In the genomic region with DNA sequence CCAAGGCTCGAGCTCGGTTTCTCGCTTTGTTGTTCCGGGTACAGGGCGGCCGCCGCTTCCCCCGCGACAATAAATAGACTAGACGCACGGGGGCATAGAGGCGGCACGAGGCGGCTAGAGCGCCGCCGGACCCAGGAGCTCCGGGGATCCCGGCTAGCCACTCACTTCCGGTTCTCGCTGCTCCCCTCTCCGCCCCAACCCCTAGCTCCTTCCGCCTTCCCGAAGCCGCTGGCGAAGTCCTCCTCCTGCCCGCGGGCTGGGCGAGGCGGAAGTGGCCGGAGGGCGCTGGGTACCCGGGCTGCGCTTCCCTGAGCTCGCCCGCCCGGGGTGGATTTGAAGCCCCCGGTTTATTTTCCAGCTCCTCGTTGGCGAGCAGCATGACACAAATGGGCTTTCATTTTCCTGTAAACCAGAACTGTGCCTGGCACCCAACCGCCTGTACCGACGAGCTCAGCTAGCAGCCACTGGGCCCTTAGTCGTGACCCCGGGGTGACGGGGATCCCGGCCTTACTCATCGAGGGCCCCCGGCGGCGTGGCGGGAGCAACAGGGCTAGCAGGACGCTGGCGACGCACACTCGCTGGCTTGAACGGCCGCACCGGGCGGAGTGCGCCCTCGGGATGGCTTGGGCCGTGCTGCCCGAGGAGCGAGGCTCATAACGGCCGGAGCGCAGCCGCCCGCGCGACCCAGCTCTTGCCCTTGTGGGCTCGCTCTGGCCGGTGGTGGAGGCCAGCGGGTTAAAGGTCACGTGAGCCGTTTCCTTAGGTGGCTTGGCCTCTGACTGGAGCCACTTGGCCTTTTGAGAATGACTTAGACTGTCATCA, we compare ENCODE assay signal across 7 mouse cellular contexts. TPM values are rescaled to one million over a fixed set of nuclear protein-coding genes. Genes with fewer than 3 reads are reported as not detected.
DNase-seq lines count a peak whose midpoint lies in the region; ATAC-seq and TF ChIP-seq lines count a peak whose summit lies in the region.

Gene Tbpl1, minus strand, starts transcription at position 667 of the 822 bp plus-strand sequence.

- peak within 1 kb of the TSS; percentile 99 for H3K27ac ChIP-seq in embryonic facial prominence, embryonic 10.5 days (replicated peaks)
- peak within 1 kb of the TSS; percentile 83 for H3K27ac ChIP-seq in intestine, postnatal 0 days (ENCODE audit: low read depth, low read length)
- H3K27ac ChIP-seq in midbrain, embryonic 12.5 days (replicated peaks): peak within 1 kb of the TSS; percentile 95

- peak within 1 kb of the TSS; percentile 99 for H3K4me3 ChIP-seq in embryonic facial prominence, embryonic 10.5 days
- H3K4me3 ChIP-seq in intestine, postnatal 0 days (ENCODE audit: low read depth, low read length): peak within 1 kb of the TSS; percentile 99
- H3K4me3 ChIP-seq in midbrain, embryonic 12.5 days: peak within 1 kb of the TSS; percentile 96

- peaks cover 28% of the 10 kb centered on the region for H3K4me1 ChIP-seq in embryonic facial prominence, embryonic 10.5 days
- H3K4me1 ChIP-seq in intestine, postnatal 0 days (replicated peaks; ENCODE audit: control insufficient read depth, insufficient read depth, low read length): peaks cover 5% of the 10 kb centered on the region; the same call in 1 of the 2 replicates
- H3K4me1 ChIP-seq in midbrain, embryonic 12.5 days: peaks cover 26% of the 10 kb centered on the region

- WGBS in embryonic facial prominence, embryonic 10.5 days: under 1% methylated on average over 77 of the region's 77 CpGs
- WGBS in intestine, postnatal 0 days: under 1% methylated on average over 75 of the region's 77 CpGs
- under 1% methylated on average over 70 of the region's 77 CpGs for WGBS in midbrain, embryonic 12.5 days

- TF ChIP-seq CTCF in intestine, postnatal 0 days (IDR thresholded peaks at IDR 0.05; ENCODE audit: low read depth): peak; percentile 49

- H3K9me3 ChIP-seq in embryonic facial prominence, embryonic 10.5 days: no peaks in the 10 kb centered on the region
- H3K9me3 ChIP-seq in intestine, postnatal 0 days (ENCODE audit: control insufficient read depth): no peaks in the 10 kb centered on the region
- H3K9me3 ChIP-seq in midbrain, embryonic 12.5 days: no peaks in the 10 kb centered on the region

- peak; percentile 97 for DNase-seq in adrenal gland, postnatal 14 days
- DNase-seq in embryonic facial prominence, embryonic 10.5 days (ENCODE audit: low spot score): peak; percentile 95
- no peak for DNase-seq in gonadal fat pad, adult 2 months (ENCODE audit: low read depth)
- peak; percentile 96 for DNase-seq in left cerebral cortex, postnatal 4 days
- peak; percentile 91 for DNase-seq in spleen, adult 18-20 months

- peak within 1 kb of the TSS; percentile 77 for H3K4me2 ChIP-seq in intestine, postnatal 0 days (replicated peaks; ENCODE audit: low read depth)
- peak within 1 kb of the TSS; percentile 89 for H3K4me2 ChIP-seq in midbrain, embryonic 12.5 days (replicated peaks)

- ATAC-seq in intestine, postnatal 0 days: peak; percentile 99
- ATAC-seq in midbrain, embryonic 12.5 days (ENCODE audit: low FRiP score, low read depth): peak; percentile 98

- H3K9ac ChIP-seq in intestine, postnatal 0 days (ENCODE audit: low read depth, low read length): peak within 1 kb of the TSS; percentile 80
- H3K9ac ChIP-seq in midbrain, embryonic 12.5 days (replicated peaks): peak within 1 kb of the TSS; percentile 95

- no peaks in the 10 kb centered on the region for H3K36me3 ChIP-seq in embryonic facial prominence, embryonic 10.5 days (replicated peaks)
- H3K36me3 ChIP-seq in intestine, postnatal 0 days (ENCODE audit: control insufficient read depth, insufficient read depth): no peaks in the 10 kb centered on the region
- no peaks in the 10 kb centered on the region for H3K36me3 ChIP-seq in midbrain, embryonic 12.5 days

- H3K27me3 ChIP-seq in embryonic facial prominence, embryonic 10.5 days (replicated peaks; ENCODE audit: low read depth, poor library complexity, severe bottlenecking): no peaks in the 10 kb centered on the region
- H3K27me3 ChIP-seq in intestine, postnatal 0 days (replicated peaks; ENCODE audit: control insufficient read depth, insufficient read depth, low read length): no peaks in the 10 kb centered on the region
- H3K27me3 ChIP-seq in midbrain, embryonic 12.5 days: no peaks in the 10 kb centered on the region

- intact Hi-C loops in left cerebral cortex, postnatal 4 days (cut with DNase I): no loop called here

RNA-seq across cellular contexts. Expression of gene Tbpl1, which starts in this region (rescaled TPM):
- 27.2 and 30.6 TPM in 2 replicates for total RNA-seq in adrenal gland, postnatal 14 days (2021)
- polyA plus RNA-seq in embryonic facial prominence, embryonic 10.5 days (2016; fragmentation: Nextera tagmentation; extraction: Ambion mirVana): 89.1 and 91.8 TPM in 2 replicates
- 25.4 and 27.8 TPM in 2 replicates for polyA plus RNA-seq in gonadal fat pad, adult 2 months (2012; rRNA removed)
- 36.2 and 37.0 TPM in 2 replicates for polyA plus RNA-seq in intestine, postnatal 0 days (2015; fragmentation: Nextera tagmentation; extraction: Ambion mirVana)
- 10 to 100 TPM; 62.4 to 67.2 TPM for total RNA-seq in left cerebral cortex, postnatal 4 days (2021)
- 119 and 120 TPM in 2 replicates for polyA plus RNA-seq in midbrain, embryonic 12.5 days (2016; fragmentation: Nextera tagmentation; extraction: Ambion mirVana)
